Mouse (Mus musculus): ENCODE data around the gene Tor1aip1.

Tor1aip1 gene

GRCm38 (mm10) chr1:156033921-156034320 is 2.4 kb downstream of the Tor1aip1 start:
- no peak for ATAC-seq (ENCODE audit: low TSS enrichment)

GRCm38 (mm10) chr1:156028340-156028975 is 7.8 kb downstream of the Tor1aip1 start:
- no peak for ATAC-seq (ENCODE audit: low TSS enrichment)

- ATAC-seq (ENCODE audit: low TSS enrichment) = no peak
These were observed 8.4 kb downstream of the Tor1aip1 start for GRCm38 (mm10) chr1:156027849-156028248.

- ATAC-seq (ENCODE audit: low TSS enrichment) = peak; percentile 94
These were observed 11.3 kb downstream of the Tor1aip1 start for GRCm38 (mm10) chr1:156024831-156025503.

- ATAC-seq (ENCODE audit: low TSS enrichment) = no peak
These were observed 15.9 kb downstream of the Tor1aip1 start for GRCm38 (mm10) chr1:156020402-156020801.

GRCm38 (mm10) chr1:156019800-156020199 is 16.5 kb downstream of the Tor1aip1 start:
- ATAC-seq (ENCODE audit: low TSS enrichment) = no peak

GRCm38 (mm10) chr1:156009003-156009402 is 27.3 kb downstream of the Tor1aip1 start:
- no peak for ATAC-seq (ENCODE audit: low TSS enrichment)

- no peak for ATAC-seq (ENCODE audit: low TSS enrichment)
These were observed 30.4 kb downstream of the Tor1aip1 start for GRCm38 (mm10) chr1:156005906-156006305.

GRCm38 (mm10) chr1:156003201-156003935 is 32.9 kb downstream of the Tor1aip1 start:
- no peak for ATAC-seq (ENCODE audit: low TSS enrichment)

GRCm38 (mm10) chr1:156002366-156002765 is 33.9 kb downstream of the Tor1aip1 start:
- no peak for ATAC-seq (ENCODE audit: low TSS enrichment)

GRCm38 (mm10) chr1:155995612-155996011 is 40.7 kb downstream of the Tor1aip1 start:
- ATAC-seq (ENCODE audit: low TSS enrichment) = no peak

- ATAC-seq (ENCODE audit: low TSS enrichment) = no peak
These were observed 41.8 kb downstream of the Tor1aip1 start for GRCm38 (mm10) chr1:155994524-155994923.

GRCm38 (mm10) chr1:155990391-155990790 is 45.9 kb downstream of the Tor1aip1 start:
- ATAC-seq (ENCODE audit: low TSS enrichment) = no peak

GRCm38 (mm10) chr1:155989387-155989786 is 46.9 kb downstream of the Tor1aip1 start:
- ATAC-seq (ENCODE audit: low TSS enrichment) = no peak

GRCm38 (mm10) chr1:155987625-155988024 is 48.7 kb downstream of the Tor1aip1 start:
- ATAC-seq (ENCODE audit: low TSS enrichment) = no peak

- no peak for ATAC-seq (ENCODE audit: low TSS enrichment)
These were observed 61.3 kb downstream of the Tor1aip1 start for GRCm38 (mm10) chr1:155974931-155975330.

GRCm38 (mm10) chr1:155973719-155974379 is 62.4 kb downstream of the Tor1aip1 start:
- ATAC-seq (ENCODE audit: low TSS enrichment) = peak; percentile 46

- peak; percentile 97 for ATAC-seq (ENCODE audit: low TSS enrichment)
These were observed 63.1 kb downstream of the Tor1aip1 start, which contains the start of gene Cep350 for GRCm38 (mm10) chr1:155973068-155973718. TSS of gene Cep350 (minus strand) at chr1:155973255.

- ATAC-seq (ENCODE audit: low TSS enrichment) = peak; percentile 32; the same call in 1 of the 2 replicates
These were observed 63.9 kb downstream of the Tor1aip1 start for GRCm38 (mm10) chr1:155972146-155973067.

Data from frontal cortex, adult (tissue).